Mouse (Mus musculus) kidney, adult 2 months (tissue): Measurements from ENCODE around the gene Ptpn22.

Source experiments
- CTCF ChIP-seq: fragments of 200-500 bp; conservative IDR thresholded peaks from 2 replicates; pipeline ENCODE4 v1.5.1; 2011; ENCODE audit warnings: low read depth, mild to moderate bottlenecking, control low read depth, low read length, moderate library complexity, mixed read lengths; ENCODE audit not compliant: insufficient read depth, insufficient read length
- POLR2A ChIP-seq: fragments of 200-500 bp; IDR thresholded peaks from one replicate; pipeline ENCODE4 v1.6.1; 2011; ENCODE audit warnings: low read depth, low read length, control low read depth

- TF ChIP-seq POLR2A (no peak), CTCF (no peak)
Measured at GRCm38 (mm10) chr3:103858881-103859801, at the start of gene Ptpn22.
